Mouse (Mus musculus): ENCODE measurements around the gene Ndufs1.
"Not testable (repeated sequence)": the region's sequence is repeated elsewhere in the genome, so short reads cannot be mapped to it uniquely, and the experiment has no call there.

The Ndufs1 gene

DNA sequence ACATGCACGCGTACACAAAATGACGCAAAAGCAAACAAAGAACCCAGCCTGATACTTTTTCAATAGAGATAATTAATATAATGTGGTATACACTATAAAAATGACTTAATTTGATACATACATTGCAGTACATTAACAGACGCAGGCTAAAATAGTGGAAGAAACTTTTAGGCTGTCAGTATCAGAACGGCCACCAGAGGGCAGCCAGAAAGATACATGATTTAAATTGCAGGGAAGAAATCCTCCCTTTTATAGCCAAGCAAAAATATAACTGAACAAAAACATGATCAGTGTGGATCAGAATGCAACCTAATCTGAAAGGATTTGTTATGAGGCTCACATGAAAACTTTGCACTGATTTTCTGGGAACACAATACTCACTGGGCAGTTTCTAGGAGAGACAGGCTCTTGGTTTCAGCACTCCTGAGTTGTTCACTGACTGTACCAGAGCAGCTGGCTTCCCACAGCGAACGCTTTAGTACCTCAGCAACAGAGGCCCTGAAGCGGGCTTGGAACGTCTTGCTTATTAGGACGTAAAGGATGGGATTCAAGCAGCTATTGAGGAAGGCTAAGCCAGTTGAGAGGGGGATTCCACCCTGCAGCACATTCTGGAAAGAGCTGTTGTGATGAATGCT, 6.1 kb upstream of the Ndufs1 start:
- peak; percentile 66 for DNase-seq

DNA sequence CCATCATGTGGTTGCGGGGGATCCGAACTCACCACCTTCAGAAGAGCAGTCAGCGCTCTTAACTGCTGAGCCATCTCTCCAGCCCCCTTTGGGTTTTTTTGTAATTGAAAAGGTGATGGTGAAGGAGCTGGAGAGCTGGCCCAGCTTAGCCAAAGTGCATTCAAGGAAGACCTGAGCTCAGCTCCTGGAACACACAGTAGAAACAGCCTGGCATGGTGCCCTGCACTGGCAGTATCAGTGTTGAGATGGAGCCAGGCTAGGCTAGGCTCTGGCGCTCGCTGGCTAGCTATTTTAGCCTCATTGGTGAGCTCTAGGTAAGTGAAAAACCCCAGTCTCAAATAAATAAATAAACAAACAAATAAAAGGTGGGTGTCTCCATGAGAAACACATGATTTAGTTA, 5.6 kb upstream of the Ndufs1 start:
- DNase-seq, result peak; percentile 22

DNA sequence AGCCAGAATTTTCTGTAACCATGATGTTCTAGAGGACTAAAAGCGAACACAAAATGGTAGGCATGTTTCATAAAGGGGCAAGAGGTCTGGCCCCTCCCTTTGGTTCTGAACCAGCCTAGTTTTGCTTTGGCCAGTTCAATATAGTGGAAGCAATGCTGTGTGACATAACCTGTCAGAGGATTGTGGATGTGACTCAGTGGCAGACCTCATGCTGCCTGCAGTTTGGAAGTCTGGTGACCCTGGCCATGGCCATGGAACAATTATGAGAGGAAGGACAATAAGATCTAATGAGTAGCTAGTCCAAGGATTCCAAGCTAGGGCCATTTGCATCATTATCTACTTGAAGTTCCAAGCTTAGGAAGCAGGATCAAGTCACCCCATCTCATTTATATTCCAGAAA, 4.8 kb upstream of the Ndufs1 start:
- DNase-seq, result no peak

DNA sequence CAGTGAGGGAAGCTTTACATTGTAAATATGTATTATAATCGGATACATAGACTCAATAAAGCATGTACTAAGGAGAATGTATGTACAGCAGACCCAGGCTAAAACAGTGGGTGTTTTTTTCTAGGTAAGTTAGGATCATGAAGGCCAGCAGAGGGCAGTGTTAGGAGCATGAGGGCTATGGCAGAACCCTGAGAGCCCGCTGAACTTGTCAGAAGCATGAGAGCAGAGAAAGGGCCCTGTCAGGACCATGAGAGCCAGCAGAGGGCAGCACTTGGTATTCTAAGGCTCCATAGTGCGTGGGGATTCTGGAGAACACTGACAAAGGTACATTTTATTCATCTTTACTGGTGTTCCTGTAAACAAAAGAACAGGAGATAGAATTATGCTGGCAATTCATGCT, 4.4 kb upstream of the Ndufs1 start:
- DNase-seq, result peak; percentile 97

DNA sequence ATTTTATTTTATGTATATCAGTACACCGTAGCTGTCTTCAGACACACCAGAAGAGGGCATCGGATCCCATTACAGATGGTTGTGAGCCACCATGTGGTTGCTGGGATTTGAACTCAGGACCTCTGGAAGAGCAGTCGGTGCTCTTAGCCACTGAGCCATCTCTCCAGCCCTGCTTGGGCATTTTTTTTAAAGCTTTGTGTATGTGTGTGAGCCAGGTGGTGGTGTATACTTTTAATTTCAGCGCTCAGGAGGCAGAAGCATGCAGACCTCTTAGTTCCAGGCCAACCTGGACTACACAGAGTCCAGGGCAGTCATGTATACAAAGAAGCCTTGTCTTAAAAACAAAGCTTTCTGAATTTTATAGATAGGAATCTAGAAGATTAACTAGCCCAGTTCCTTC, 3.9 kb upstream of the Ndufs1 start:
- not testable (repeated sequence) for DNase-seq

DNA sequence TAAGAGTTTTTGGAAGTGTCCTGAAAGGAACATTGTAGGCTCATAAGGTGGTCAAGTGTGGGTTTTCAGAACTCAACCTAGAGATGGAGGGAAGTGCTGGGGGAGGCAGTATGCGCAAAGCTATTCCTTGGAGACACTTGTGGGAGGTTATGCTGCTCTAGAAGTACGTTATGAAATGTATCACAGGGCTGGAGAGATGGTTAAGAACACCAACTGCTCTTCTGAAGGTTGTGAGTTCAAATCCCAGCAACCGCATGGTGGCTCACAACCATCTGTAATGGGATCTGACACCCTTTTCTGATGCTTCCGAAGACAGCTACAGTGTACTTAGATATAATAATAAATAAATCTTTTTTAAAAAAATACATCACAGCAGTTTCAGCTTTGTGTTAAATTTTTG, 3.5 kb upstream of the Ndufs1 start:
- no peak for DNase-seq

DNA sequence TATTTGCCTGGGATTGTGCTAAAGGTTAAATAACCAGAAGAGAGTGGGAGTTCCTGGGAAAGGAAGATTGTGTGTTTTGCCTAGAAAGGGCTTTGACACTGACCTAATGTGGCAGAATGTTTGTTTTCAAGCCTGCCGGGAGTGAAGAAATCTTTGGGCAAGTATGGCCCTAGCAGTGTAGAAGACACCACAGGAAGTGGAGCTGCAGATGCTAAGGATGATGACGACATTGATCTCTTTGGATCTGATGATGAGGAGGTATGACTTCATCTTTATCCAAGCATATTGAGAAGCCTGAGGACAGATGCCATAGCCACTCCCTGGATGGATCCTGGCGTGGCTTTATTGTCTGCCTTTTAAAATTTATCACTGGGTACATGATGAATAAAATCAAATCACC, 1.7 kb upstream of the Ndufs1 start:
- no peak for DNase-seq

DNA sequence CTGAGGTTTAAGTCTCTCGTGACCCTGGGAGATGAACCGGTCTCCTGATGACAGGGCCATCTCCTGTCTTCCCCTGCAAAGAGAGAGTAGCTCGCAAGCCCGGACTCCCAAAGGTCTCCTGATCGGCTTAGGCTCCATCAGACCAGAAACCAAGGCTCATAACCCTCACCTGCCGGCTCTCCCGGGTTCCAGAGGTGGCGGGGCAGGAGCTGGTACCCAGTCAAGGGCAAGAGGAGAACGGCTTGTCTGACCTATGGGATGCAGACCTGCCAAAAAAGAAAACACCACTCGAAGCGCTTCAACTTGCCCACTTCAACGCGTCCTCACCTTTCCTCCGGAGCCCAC, 402 bp downstream of the Ndufs1 start:
- no peak for DNase-seq

DNA sequence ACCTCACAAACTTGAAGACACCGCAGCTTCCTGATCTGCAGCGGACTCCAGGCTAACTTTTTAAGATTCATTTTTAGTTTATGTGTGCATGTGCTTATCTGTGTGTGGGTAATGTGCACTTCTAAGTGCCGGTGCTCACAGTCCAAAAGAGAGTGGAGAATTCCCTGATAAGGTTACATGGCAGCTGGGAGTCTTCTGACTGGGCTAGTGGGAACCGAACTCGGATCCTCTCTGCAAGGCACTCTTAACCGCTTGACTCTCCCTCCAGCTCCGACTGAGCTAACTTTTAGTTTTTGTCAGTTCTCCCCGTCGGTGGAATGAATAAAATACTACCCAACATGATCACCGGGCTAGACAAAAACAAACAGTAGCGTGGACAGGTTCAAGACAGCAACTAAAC, 780 bp downstream of the Ndufs1 start:
- no peak for DNase-seq

DNA sequence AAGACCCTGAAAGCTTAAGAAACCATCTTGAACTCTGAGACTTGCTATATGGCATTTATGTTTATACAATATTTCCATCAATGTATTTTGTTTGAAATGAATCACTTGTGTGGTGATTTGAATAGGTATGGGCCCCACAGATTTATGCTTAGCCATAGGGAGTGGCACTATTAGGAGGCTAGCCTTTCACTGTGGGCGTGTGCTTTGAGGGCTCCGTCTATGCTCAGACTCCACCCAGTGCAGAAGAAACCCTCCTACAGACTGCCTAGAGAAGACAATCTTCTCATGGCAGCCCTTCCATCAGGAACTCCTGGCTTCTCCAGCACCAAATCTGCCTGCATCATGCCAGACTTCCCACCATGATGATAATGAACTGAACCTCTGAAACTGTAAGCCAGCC, 8.0 kb downstream of the Ndufs1 start:
- no peak for DNase-seq

DNA sequence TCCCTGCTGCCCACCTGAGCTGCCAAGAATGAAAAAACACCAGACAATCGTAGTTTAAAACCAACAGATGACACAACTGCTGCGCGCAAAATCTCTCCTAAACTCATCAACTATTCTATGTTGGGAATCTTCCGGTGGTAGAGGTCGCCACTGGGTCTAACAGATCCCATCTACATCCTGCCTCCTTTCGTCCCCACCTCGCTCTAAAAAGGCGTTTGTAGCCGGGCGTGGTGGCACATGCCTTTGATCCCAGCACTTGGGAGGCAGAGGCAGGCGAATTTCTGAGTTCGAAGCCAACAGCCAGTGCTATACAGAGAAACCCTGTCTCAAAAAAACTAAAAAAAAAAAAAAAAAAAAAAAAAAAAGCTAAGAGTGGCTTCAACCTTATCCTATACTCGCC, 36.4 kb downstream of the Ndufs1 start:
- no peak for DNase-seq

DNA sequence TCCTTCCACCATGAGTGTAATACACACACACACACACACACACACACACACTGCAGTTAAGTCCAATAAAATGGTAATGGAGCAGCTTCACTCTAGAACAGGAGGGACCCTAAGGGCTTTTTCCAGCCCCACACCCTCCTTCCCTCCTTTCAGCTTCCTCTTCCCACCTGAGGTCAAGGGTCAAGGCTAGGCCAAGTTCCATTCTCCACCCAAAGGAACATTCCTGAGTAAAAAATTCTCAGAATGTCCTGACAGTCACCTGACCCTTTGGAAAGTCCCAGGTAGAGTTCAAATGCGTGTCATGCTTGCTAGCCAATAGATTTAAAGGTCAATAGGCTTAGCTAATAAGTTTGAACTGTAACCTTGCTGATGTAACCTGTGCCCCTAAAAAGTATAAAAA, 38.0 kb downstream of the Ndufs1 start:
- DNase-seq, result not testable (repeated sequence)

DNA sequence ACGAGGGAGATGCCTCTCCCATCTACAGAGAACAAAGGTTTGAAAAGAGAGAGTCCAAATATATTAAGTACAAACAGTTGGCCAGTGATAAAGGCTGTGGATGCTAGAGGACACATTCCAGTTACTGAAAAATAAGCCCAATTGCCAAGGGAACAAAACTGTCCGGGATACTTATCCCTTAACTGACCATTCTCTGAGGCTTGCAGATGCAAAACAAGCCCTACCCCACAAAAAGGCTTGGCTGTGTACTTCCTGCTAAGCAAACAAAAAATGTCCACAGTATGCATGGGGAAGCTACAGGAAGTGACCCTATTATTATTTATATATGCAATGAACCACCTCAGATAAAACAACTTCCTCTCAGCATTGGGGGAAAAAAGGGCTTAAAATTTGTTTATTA, 38.7 kb downstream of the Ndufs1 start:
- DNase-seq, result no peak

DNA sequence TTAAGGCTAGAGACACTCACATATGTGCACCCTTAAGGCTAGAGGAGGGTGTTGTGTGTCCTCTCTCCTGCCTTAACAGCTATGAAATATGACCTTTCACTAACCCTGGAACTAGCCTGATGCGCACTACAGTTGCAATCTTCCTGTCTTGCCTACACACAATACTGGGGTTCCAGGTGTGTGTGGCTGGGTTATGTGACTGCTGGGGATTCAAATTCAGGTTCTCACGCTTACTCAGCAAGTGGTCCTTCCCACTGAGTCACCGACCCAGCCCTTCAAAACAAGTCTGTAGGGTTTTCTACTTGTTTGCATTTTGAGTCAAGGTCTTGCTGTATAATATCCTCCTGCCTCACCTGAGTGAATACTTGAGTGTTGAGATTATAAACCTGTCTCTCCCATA, 42.1 kb downstream of the Ndufs1 start:
- DNase-seq, result no peak

DNA sequence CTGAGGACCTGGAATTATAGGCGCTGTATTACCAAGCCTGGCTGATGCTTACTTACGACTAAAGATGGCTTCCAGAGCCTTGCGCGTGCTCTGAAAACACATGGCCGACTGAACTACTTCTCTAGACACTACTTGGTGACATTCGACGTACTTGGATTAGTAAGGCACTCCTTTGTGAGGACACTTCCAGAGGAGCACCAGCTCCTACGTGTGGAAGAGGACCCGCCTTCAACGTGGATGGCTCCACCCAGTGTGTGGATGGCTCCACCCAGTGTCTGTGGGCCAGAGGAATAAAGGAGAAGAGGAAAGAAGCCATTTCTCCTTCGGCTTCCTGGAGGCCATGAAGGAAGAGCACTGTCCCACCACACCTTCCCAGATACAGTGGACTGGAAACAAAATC, 44.9 kb downstream of the Ndufs1 start:
- no peak for DNase-seq

DNA sequence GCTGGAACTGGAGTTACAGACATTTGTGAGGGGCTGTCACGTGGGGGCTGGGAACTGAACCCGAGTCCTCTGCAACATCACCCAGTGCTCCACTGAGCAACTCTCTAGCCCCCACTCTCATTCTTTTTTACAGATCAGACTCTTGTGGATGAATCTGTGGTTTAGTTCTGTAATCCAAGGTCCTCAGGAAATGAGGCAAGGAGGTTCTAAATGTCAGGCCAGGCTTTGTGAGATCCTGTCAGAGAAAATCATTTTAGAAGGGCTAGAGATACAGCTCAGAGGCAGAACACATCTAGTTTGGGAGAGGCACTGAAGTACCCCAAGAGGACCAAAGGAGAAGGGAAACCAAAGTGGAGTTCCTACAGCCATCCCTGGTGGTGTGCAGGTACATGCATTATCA, 45.8 kb downstream of the Ndufs1 start:
- DNase-seq, result no peak

DNA sequence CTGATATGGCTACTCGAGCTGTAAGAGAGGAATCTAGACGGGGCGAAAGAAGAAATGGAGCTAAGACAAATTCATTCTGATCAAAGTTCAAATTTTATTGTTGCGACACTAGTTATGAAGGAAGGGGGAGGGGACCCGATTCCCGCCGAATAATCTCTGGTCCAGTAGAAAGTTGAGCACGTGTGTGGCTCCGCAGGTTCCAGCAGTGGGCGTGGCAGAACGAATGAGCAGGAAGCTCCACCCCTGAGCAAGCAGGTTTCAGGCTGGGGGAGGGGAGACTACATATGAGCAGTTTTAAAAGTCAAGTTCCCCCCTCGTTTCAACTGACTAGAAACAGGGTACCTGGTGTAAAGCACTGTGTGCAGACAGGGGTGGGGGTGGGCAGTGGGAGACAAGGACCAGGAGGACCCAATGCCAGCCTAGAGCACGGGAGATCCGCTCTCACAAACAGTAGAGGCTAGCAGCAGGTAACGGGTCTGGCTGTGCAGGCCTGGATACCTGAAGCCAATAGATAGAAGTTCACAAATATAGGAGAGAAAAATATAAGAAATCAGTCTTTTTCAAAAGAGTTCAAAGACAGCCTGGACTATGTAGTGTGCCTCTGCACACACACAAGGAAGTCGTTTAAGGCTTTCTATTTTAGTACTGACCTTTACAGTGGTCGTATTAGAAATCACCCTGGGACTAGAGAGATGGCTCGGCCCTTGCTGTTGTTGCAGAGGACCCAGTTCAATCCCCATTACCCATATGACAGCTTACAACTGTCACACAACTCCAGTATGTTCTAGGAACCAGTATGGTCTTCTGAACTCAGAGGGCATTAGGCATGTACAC, 46.6 kb downstream of the Ndufs1 start:
- DNase-seq, result no peak

DNA sequence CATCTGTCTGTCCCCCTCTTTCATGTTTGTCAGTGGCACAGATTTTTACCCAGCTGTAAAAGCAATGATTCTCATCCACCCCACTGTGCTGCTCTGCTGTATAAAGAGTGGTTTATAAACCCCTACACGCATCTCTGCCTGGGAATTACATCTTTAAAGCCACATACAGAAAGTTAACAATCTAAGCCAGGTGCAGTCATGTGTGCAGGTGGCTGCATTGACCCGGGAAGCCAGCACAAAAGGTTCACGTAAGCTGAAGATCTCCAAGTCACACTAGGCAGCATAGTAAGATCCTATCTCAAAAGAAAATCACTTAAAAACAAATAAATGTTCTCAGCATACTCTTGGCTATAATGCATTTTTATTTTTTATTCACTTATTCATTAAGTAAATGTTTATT, 47.4 kb downstream of the Ndufs1 start:
- DNase-seq, result no peak

DNA sequence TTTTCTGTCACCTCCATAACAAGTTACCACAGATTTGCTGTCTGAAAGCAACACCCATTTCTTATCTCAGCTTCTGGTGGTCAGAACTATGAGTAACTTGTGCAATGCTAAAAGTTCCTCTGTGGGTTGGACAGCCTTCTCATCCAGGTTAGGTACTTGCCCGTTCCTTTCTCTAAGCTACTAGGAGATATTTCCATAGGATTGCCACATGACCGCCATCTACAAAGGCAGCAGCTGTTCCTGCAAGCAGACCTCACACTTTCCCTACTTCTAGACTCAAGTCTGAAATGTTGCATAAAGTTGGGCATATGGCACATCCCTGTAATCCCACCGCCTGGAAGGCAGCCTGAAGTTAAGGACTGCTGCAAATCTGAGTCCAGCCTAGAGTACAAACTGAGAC, 50.4 kb downstream of the Ndufs1 start:
- no peak for DNase-seq

DNA sequence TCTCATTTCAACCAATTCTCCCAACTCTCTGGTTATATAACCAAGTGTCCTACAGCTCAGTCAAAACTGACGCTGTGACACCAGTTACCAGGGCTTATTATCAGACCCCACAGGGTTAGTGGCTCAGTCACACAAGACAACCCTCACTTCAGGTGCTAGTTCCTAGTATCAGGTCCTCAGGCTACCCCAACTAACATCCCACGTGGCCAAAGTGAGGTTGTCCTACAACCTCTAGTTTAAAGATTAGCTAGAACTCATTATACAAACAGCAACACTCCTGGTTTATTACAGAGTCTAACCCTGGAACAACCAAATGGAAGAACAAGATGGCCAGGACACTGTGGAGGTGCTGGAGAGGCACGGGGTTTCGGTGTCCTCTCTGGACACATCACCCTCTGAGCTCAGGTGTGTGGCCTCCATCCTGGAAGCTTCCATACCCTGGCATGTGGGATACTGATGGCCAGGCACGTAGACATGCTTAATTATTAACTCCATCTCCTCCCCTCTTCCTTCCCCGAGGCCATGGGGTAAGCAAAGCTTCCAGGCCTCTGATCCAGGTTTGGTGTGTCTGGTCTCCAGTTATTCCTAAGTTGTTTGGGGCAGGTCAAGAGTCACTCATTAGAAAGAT, 52.7 kb downstream of the Ndufs1 start:
- no peak for DNase-seq

DNA sequence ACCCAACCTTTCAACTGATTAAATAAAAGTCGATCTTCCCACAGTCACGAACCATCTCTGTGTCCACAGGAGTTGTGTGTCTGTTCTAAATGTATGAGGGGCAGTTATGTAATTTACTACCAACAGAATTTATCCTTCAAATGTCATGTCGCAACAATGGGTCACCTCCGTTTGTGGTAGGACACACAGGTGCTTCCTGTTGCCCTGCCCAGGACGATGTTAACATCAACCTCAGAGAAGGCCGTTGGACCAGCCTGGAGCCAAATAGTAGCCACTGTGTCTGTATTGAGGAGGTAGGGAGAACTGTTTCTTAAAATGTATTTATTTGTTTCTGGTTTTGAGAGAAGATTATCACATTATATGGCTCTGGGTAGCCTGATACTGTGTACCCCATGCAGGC, 54.6 kb downstream of the Ndufs1 start:
- DNase-seq, result no peak

DNA sequence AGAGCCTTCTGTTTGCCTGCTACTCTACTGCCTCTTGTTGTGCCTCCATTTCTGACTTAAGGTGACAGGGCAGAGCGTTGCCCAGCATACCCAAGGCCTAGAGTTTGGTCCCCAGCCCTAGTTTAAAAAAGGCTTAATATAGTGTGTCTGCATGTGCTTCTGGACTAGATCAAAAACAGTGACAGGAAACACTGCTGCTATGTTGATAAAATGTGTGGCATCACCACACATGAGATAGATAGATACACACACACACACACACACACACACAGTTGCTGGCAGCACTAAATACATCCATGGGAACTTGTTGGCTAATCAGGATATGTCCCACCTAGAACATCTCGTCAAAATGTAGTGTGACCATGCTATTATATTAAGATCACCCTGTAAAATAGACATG, 56.3 kb downstream of the Ndufs1 start:
- no peak for DNase-seq

DNA sequence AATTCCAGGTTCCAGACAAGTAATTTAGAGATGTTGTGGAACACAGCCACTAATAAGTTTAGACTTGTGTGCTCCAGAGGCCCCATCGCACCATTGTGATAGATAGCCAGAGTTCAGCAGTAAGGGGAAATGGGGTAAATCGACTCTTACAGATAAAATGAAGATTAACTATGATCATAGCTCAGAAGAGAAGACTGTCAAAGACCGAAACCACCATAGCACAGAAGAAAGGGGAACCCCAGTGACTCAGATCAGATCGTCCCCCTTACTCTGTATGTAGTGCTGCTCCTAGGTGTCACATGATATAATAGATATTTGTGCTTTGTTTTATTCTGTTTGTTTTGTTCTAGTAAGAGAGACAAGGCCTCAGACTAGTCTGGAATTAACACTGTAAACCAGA, 57.0 kb downstream of the Ndufs1 start:
- no peak for DNase-seq

DNA sequence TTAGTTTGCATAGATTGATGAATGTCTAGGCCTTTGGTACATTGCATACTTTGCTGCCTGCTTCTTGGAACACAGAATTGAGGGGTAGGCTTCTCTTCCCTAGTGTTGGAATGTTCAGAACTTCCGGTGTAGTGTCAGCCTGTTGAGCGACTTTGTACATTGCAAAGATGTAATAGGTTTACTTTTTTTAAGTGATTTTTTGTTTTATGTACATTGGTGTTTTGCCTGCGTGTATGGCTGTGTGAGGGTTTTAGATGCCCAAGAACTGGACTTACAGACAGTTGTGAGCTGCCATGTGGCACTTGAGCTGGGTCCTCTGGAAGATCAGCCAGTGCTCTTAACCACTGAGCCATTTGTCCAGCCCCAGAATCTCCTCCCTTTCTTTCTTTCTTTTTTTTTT, 61.1 kb downstream of the Ndufs1 start:
- DNase-seq, result no peak

DNA sequence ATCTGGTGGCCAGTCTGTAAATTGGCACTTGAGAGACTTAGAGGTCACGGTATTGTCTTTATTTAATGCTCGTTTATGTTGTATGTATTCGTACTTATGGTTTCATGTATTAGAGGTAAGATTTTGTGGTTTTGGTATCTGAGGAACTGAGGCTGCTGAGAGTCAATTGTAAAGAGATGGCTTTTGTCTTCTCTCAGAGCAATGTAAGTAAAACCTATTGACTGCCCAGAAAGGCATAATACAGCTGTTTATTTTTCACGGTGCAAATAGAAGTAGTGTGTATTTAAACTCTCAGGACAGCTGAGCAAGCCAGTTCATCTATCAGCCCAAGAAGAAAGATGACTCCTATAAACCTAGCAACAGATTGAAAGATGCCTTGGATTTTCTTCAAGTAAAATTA, 61.5 kb downstream of the Ndufs1 start:
- DNase-seq, result no peak

All from lung, postnatal 14 days (tissue).